Comparison of ENCODE assay signal across 29 mouse cellular contexts in genomic region chr13:95635301-95635700, GRCm38 (mm10). TPM values are rescaled to one million over a fixed set of nuclear protein-coding genes. Genes with fewer than 3 reads are reported as not detected.
DNase-seq lines count a peak whose midpoint lies in the region; ATAC-seq and TF ChIP-seq lines count a peak whose summit lies in the region.
"Had no signal": no experiment of that assay in that cellular context is flagged by ENCODE, and none has a peak within 500 bp of the region (broad histone marks: within the 10 kb centered on the region; RNA-seq: fewer than 3 reads in every experiment).

No protein-coding gene starts in this region.

- H3K79me2 ChIP-seq in heart, adult 2 months (replicated peaks; ENCODE audit: control insufficient read depth, insufficient read depth, low read length), result no peaks in the 10 kb centered on the region

- TF ChIP-seq POLR2A in heart, adult 2 months (IDR thresholded peaks at IDR 0.05; ENCODE audit: insufficient read depth, low read depth, low read length), result no peak

- TF ChIP-seq CTCF in heart, adult 2 months (IDR thresholded peaks at IDR 0.05), result no peak
- no peak for TF ChIP-seq CTCF in liver, postnatal 0 days (IDR thresholded peaks at IDR 0.05; ENCODE audit: low read depth)

- no peaks in the 10 kb centered on the region for H3K9me3 ChIP-seq in heart, embryonic 12.5 days (replicated peaks)
- no peaks in the 10 kb centered on the region for H3K9me3 ChIP-seq in heart, embryonic 16.5 days (replicated peaks; ENCODE audit: control insufficient read depth, low read length)
- no peaks in the 10 kb centered on the region for H3K9me3 ChIP-seq in liver, embryonic 13.5 days (replicated peaks)
- no peaks in the 10 kb centered on the region for H3K9me3 ChIP-seq in liver, postnatal 0 days (ENCODE audit: low read length)
- H3K9me3 ChIP-seq: embryonic facial prominence, embryonic 10.5 days; embryonic facial prominence, embryonic 13.5 days; forebrain, embryonic 10.5 days; forebrain, embryonic 13.5 days; hindbrain, embryonic 10.5 days; hindbrain, embryonic 13.5 days; intestine, embryonic 15.5 days had no signal

- H3K4me2 ChIP-seq in heart, embryonic 12.5 days, result no peak overlapping the region
- no peak overlapping the region for H3K4me2 ChIP-seq in heart, embryonic 16.5 days (ENCODE audit: low read depth, low read length)
- no peak overlapping the region for H3K4me2 ChIP-seq in liver, embryonic 13.5 days
- no peak overlapping the region for H3K4me2 ChIP-seq in liver, postnatal 0 days (ENCODE audit: low read depth, low read length)
- H3K4me2 ChIP-seq: embryonic facial prominence, embryonic 13.5 days; forebrain, embryonic 13.5 days; hindbrain, embryonic 13.5 days; intestine, embryonic 15.5 days had no signal

- ATAC-seq in heart, embryonic 12.5 days (ENCODE audit: insufficient number of reproducible peaks, low FRiP score), result no peak
- no peak for ATAC-seq in heart, embryonic 16.5 days (replicated peaks; ENCODE audit: extremely low read depth, insufficient read depth, low FRiP score)
- ATAC-seq in liver, embryonic 13.5 days (ENCODE audit: low read depth), result no peak
- ATAC-seq in liver, postnatal 0 days, result no peak
- ATAC-seq: activated CD4-positive, CD25-positive, alpha-beta regulatory T cell, adult 4 months; forebrain, embryonic 13.5 days; forebrain, embryonic 16.5 days; hindbrain, embryonic 16.5 days; intestine, embryonic 15.5 days had no signal

- H3K4me3 ChIP-seq in heart, adult 2 months, result no peak overlapping the region
- H3K4me3 ChIP-seq in heart, embryonic 12.5 days, result no peak overlapping the region
- H3K4me3 ChIP-seq in heart, embryonic 16.5 days (ENCODE audit: low read length), result no peak overlapping the region
- H3K4me3 ChIP-seq in liver, embryonic 13.5 days (replicated peaks), result no peak overlapping the region
- no peak overlapping the region for H3K4me3 ChIP-seq in liver, postnatal 0 days (ENCODE audit: low read depth, low read length)
- H3K4me3 ChIP-seq: embryonic facial prominence, embryonic 10.5 days; embryonic facial prominence, embryonic 13.5 days; forebrain, embryonic 10.5 days; forebrain, embryonic 13.5 days; gastrocnemius, adult 2 months; hindbrain, embryonic 10.5 days; hindbrain, embryonic 13.5 days; intestine, embryonic 15.5 days had no signal

- peak; percentile 92 for DNase-seq in heart, adult 11 months
- no peak for DNase-seq in heart, adult 2 months
- DNase-seq in heart, adult 18-20 months, result no peak
- no peak for DNase-seq in heart, postnatal 4 days
- DNase-seq in liver, embryonic 13.5 days, result no peak
- no peak for DNase-seq in liver, postnatal 0 days
- DNase-seq: adrenal gland, adult 8-10 months; adrenal gland, postnatal 25 days; cerebellum, adult 11-12 months; cerebellum, adult 8-10 months; cerebellum, postnatal 10 days; cerebellum, postnatal 36 days; embryo, embryonic 11 days; gastrocnemius, adult 2 months; gastrocnemius, postnatal 14 days; kidney, adult 11 months; kidney, adult 8-10 months had no signal

- H3K27me3 ChIP-seq in heart, adult 2 months (ENCODE audit: control insufficient read depth, insufficient read depth, low read length), result no peaks in the 10 kb centered on the region
- H3K27me3 ChIP-seq in heart, embryonic 12.5 days (replicated peaks), result no peaks in the 10 kb centered on the region
- no peaks in the 10 kb centered on the region for H3K27me3 ChIP-seq in heart, embryonic 16.5 days (ENCODE audit: control insufficient read depth, insufficient read depth, low read length)
- no peaks in the 10 kb centered on the region for H3K27me3 ChIP-seq in liver, embryonic 13.5 days
- H3K27me3 ChIP-seq in liver, postnatal 0 days (ENCODE audit: insufficient read depth, low read length), result no peaks in the 10 kb centered on the region
- H3K27me3 ChIP-seq: embryonic facial prominence, embryonic 13.5 days; forebrain, embryonic 13.5 days; hindbrain, embryonic 13.5 days; intestine, embryonic 15.5 days had no signal

- no peak overlapping the region for H3K9ac ChIP-seq in heart, adult 2 months (ENCODE audit: low read depth, low read length)
- no peak overlapping the region for H3K9ac ChIP-seq in heart, embryonic 12.5 days
- no peak overlapping the region for H3K9ac ChIP-seq in heart, embryonic 16.5 days (ENCODE audit: low read length)
- no peak overlapping the region for H3K9ac ChIP-seq in liver, embryonic 13.5 days
- no peak overlapping the region for H3K9ac ChIP-seq in liver, postnatal 0 days (replicated peaks)
- H3K9ac ChIP-seq: embryonic facial prominence, embryonic 13.5 days; forebrain, embryonic 13.5 days; hindbrain, embryonic 13.5 days; intestine, embryonic 15.5 days had no signal

- WGBS in heart, adult 2 months, result 91% methylated on average over 12 of the region's 12 CpGs
- WGBS in heart, embryonic 12.5 days, result 89% methylated on average over 12 of the region's 12 CpGs
- 89% methylated on average over 12 of the region's 12 CpGs for WGBS in heart, embryonic 16.5 days
- WGBS in liver, embryonic 13.5 days (ENCODE audit: insufficient replicate concordance), result 75% methylated on average over 12 of the region's 12 CpGs
- 88% methylated on average over 12 of the region's 12 CpGs for WGBS in liver, postnatal 0 days (ENCODE audit: insufficient replicate concordance)

- peaks cover 9% of the 10 kb centered on the region for H3K4me1 ChIP-seq in heart, adult 2 months (ENCODE audit: control insufficient read depth, insufficient read depth, low read length)
- peaks cover 45% of the 10 kb centered on the region for H3K4me1 ChIP-seq in heart, embryonic 12.5 days (replicated peaks)
- H3K4me1 ChIP-seq in heart, embryonic 16.5 days (ENCODE audit: control insufficient read depth, insufficient read depth, low read length), result peaks cover 22% of the 10 kb centered on the region
- peaks cover 42% of the 10 kb centered on the region for H3K4me1 ChIP-seq in liver, embryonic 13.5 days (replicated peaks)
- H3K4me1 ChIP-seq in liver, postnatal 0 days (ENCODE audit: insufficient read depth), result peaks cover 2% of the 10 kb centered on the region; the same call in 1 of the 2 replicates

- no peak overlapping the region for H3K27ac ChIP-seq in heart, adult 2 months
- peak overlapping the region; percentile 65 for H3K27ac ChIP-seq in heart, embryonic 12.5 days (ENCODE audit: poor library complexity, severe bottlenecking)
- peak overlapping the region; percentile 37 for H3K27ac ChIP-seq in heart, embryonic 16.5 days (ENCODE audit: low read length)
- H3K27ac ChIP-seq in liver, embryonic 13.5 days, result 0 out of 2 replicates have a peak overlapping the region, but pooled peaks have one; percentile 24
- no peak overlapping the region for H3K27ac ChIP-seq in liver, postnatal 0 days (ENCODE audit: low read depth)
- H3K27ac ChIP-seq: embryonic facial prominence, embryonic 10.5 days; embryonic facial prominence, embryonic 13.5 days; forebrain, embryonic 10.5 days; forebrain, embryonic 13.5 days; gastrocnemius, adult 2 months; hindbrain, embryonic 10.5 days; intestine, embryonic 15.5 days had no signal

- H3K36me3 ChIP-seq in heart, adult 2 months (ENCODE audit: control insufficient read depth, insufficient read depth, low read length), result no peaks in the 10 kb centered on the region
- H3K36me3 ChIP-seq in heart, embryonic 12.5 days, result no peaks in the 10 kb centered on the region
- H3K36me3 ChIP-seq in heart, embryonic 16.5 days (ENCODE audit: control insufficient read depth, insufficient read depth), result no peaks in the 10 kb centered on the region
- H3K36me3 ChIP-seq in liver, embryonic 13.5 days, result peaks cover 27% of the 10 kb centered on the region
- peaks cover 43% of the 10 kb centered on the region for H3K36me3 ChIP-seq in liver, postnatal 0 days (replicated peaks; ENCODE audit: insufficient read depth, low read length)
- H3K36me3 ChIP-seq: hindbrain, embryonic 13.5 days; intestine, embryonic 15.5 days had no signal

- no peak for TF ChIP-seq EP300 in heart, adult 2 months (IDR thresholded peaks at IDR 0.05; ENCODE audit: insufficient read depth, low read depth, low read length)
- no peak for TF ChIP-seq EP300 in liver, postnatal 0 days (IDR thresholded peaks at IDR 0.05; ENCODE audit: low read depth)

- intact Hi-C loops in heart, adult 2 months (cut with DNase I), result loop anchor here (2.0 kb wide), 1 partner anchor 16 kb away; the partner anchor contains the start of gene F2r

RNA-seq across cellular contexts. Expression of gene F2r, which starts 17.0 kb away (rescaled TPM):
- total RNA-seq in heart, adult 2 months (2021), result 10 to 100 TPM; 23.6 to 23.8 TPM
- polyA plus RNA-seq in heart, adult 2 months (2012; rRNA removed), result 19.3 and 20.4 TPM in 2 replicates
- 184 and 192 TPM in 2 replicates for polyA plus RNA-seq in heart, embryonic 12.5 days (2016; fragmentation: Nextera tagmentation; extraction: Ambion mirVana)
- total RNA-seq in heart, adult 18-20 months (2021), result 10 to 100 TPM; 20.6 to 22.6 TPM
- 96.3 and 107 TPM in 2 replicates for polyA plus RNA-seq in heart, embryonic 16.5 days (2015; fragmentation: Nextera tagmentation; extraction: Ambion mirVana)
- 10 to 100 TPM; 66.3 to 72.7 TPM for total RNA-seq in heart, postnatal 4 days (2021)
- 42.8 and 53.6 TPM in 2 replicates for polyA plus RNA-seq in liver, embryonic 13.5 days (2015; fragmentation: Nextera tagmentation; extraction: Ambion mirVana)
- polyA plus RNA-seq in liver, postnatal 0 days (2015; fragmentation: Nextera tagmentation; extraction: Ambion mirVana), result 25.5 and 28.6 TPM in 2 replicates

Comparison
In these comparisons a context has a peak if more than half of its experiments do, and no peak if none do; other contexts are left out.
1. H3K27ac ChIP-seq: peak in heart, embryonic 12.5 days (single experiment), heart, embryonic 16.5 days (single experiment) and liver, embryonic 13.5 days (single experiment); none in heart, adult 2 months (single experiment) and liver, postnatal 0 days (single experiment).